Mouse (Mus musculus): ENCODE results near the gene Bnip1. TPM values are rescaled to one million over a fixed set of nuclear protein-coding genes. Genes with fewer than 3 reads are reported as not detected.
A peak's percentile ranks its signal among the peaks of the same experiment; 100 is the strongest.

Gene Bnip1
- polyA plus RNA-seq (2014; fragmentation: Nextera tagmentation; extraction: Ambion mirVana), result 52.9 and 54.1 TPM in 2 replicates

DNA sequence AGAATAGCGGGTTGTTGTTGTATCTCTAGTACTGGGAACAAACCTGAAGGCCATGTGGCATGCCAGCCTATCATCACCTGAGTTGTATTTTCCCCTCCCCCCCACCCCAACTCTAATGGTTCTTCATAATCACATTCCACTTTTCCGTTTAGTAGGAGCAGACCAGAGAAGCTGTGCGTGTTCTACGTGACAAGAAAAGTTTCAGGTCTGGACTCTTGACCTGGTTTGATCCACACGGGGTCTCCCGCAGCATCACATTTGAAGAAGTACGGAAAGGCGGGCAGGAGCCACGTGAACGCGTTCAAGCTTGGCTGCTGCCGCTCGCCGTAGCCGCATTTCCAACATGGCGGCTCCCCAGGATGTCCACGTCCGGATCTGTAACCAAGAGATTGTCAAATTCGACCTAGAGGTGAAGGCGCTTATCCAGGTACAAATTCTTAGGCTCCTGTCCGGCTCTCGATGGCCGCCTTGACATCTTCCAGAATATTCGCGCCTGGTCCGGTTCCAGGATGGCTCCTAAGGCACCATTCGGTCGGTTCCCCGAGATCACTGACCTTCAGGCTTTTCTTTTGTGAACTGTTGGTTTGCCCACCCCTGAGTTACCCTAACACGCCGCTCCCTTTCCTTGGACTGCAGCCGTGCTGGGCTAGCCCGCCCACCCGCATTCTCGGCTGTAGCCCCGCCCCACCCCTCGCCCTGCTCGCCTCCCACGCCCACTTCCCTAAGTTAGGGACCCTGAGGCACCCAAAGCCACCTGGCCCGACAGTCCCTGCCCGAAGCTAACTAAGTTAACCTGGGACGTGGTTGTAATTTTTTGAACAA lies at the start of gene Bnip1:
Bnip1 (plus strand) TSS at position 317 of the 822 bp plus-strand sequence.
- H3K36me3 ChIP-seq (ENCODE audit: control insufficient read depth, insufficient read depth, low read length), result peaks cover 6% of the 10 kb centered on the region
- H3K27me3 ChIP-seq (ENCODE audit: control insufficient read depth, insufficient read depth, low read length), result no peaks in the 10 kb centered on the region
- H3K9ac ChIP-seq (ENCODE audit: low read length), result peak within 1 kb of the TSS; percentile 79
- peak within 1 kb of the TSS; percentile 67 for H3K4me3 ChIP-seq (ENCODE audit: low read depth, low read length)
- under 1% methylated on average over 42 of the region's 42 CpGs for WGBS
- no peaks in the 10 kb centered on the region for H3K9me3 ChIP-seq (ENCODE audit: control insufficient read depth, low read length)
- H3K4me2 ChIP-seq, result peak within 1 kb of the TSS; percentile 58
- ATAC-seq (ENCODE audit: low FRiP score) (peak; percentile 77), DNase-seq (ENCODE audit: low spot score, missing footprints) (peak; percentile 98)
- peaks cover 5% of the 10 kb centered on the region for H3K4me1 ChIP-seq (ENCODE audit: control insufficient read depth, insufficient read depth, low read length)
- 0 out of 2 replicates have a peak within 1 kb of the TSS, but pooled peaks have one; percentile 35 for H3K27ac ChIP-seq (ENCODE audit: low read depth, low read length)

DNA sequence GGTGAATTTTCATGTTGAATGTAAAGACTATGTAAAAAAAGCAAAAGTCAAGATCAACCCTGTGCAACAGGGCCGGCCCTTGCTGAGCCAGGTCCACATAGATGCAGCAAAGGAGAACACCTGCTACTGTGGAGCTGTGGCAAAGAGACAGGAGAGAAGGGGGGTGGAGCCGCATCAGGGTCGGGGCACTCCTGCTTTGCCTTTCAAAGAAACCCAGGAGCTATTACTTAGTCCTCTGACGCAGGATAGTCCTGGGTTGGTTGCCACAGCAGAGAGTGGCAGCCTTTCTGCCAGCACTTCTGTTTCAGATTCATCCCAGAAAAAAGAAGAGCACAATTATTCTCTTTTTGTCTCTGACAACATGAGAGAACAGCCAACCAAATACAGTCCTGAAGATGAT lies 38.3 kb upstream of the Bnip1 start:
- no peak overlapping the region for H3K4me3 ChIP-seq (ENCODE audit: low read depth, low read length)
- no peaks in the 10 kb centered on the region for H3K27me3 ChIP-seq (ENCODE audit: control insufficient read depth, insufficient read depth, low read length)
- no peaks in the 10 kb centered on the region for H3K4me1 ChIP-seq (ENCODE audit: control insufficient read depth, insufficient read depth, low read length)
- no peaks in the 10 kb centered on the region for H3K9me3 ChIP-seq (ENCODE audit: control insufficient read depth, low read length)
- no peak for DNase-seq (ENCODE audit: low spot score, missing footprints)
- H3K9ac ChIP-seq (ENCODE audit: low read length), result no peak overlapping the region
- no peak overlapping the region for H3K4me2 ChIP-seq
- ATAC-seq (ENCODE audit: low FRiP score), result no peak
- 52% methylated on average over 4 of the region's 4 CpGs for WGBS
- H3K27ac ChIP-seq (ENCODE audit: low read depth, low read length), result no peak overlapping the region
- no peaks in the 10 kb centered on the region for H3K36me3 ChIP-seq (ENCODE audit: control insufficient read depth, insufficient read depth, low read length)

DNA sequence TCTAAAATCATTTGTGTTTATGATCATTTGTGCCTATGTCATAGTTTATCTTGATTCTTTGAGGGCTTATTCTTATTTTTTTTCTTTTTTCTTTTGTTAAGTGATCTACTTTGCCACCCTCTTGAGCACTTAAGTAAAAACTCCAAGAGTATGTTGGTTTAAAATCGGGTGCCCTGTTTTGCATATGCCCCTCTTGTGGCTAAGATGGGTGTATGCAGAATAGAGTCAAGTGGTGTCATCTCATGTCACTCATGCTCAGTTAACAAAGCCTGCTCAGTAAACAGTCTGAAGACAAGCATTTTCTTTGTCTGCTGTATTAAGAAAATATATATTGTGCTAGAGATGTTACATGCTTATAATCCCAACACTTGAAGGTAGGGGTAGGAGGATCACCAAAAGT lies 37.6 kb upstream of the Bnip1 start:
- Histone ChIP-seq H3K9me3 (ENCODE audit: control insufficient read depth, low read length) (no peaks in the 10 kb centered on the region), H3K27me3 (ENCODE audit: control insufficient read depth, insufficient read depth, low read length) (no peaks in the 10 kb centered on the region), H3K4me2 (no peak overlapping the region), H3K27ac (ENCODE audit: low read depth, low read length) (no peak overlapping the region), H3K9ac (ENCODE audit: low read length) (no peak overlapping the region), H3K4me3 (ENCODE audit: low read depth, low read length) (no peak overlapping the region), H3K36me3 (ENCODE audit: control insufficient read depth, insufficient read depth, low read length) (no peaks in the 10 kb centered on the region), H3K4me1 (ENCODE audit: control insufficient read depth, insufficient read depth, low read length) (no peaks in the 10 kb centered on the region)
- WGBS, result 56% methylated on average over 1 of the region's 1 CpGs
- DNase-seq (ENCODE audit: low spot score, missing footprints) (no peak), ATAC-seq (ENCODE audit: low FRiP score) (no peak)

DNA sequence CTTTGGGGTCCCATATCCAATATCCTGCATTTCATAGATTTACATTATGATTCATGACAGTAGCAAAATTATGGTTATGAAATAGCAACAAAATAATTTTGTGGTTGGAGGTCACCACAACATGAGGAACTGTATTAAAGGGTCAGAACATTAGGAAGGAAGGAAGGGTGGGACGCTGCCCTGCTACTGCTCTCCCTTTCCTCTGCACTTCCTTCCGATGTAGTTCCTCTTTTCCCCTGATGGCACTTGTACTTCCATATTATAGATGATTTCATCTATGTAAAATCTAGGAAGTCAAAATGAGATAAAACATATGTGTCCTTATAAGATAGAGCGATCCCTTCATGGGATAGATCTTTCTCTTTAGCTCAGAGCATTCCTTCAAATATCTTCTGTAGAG lies 30.9 kb upstream of the Bnip1 start:
- Histone ChIP-seq H3K27me3 (ENCODE audit: control insufficient read depth, insufficient read depth, low read length) (no peaks in the 10 kb centered on the region), H3K36me3 (ENCODE audit: control insufficient read depth, insufficient read depth, low read length) (no peaks in the 10 kb centered on the region), H3K9ac (ENCODE audit: low read length) (no peak overlapping the region), H3K4me2 (no peak overlapping the region), H3K27ac (ENCODE audit: low read depth, low read length) (no peak overlapping the region), H3K4me1 (ENCODE audit: control insufficient read depth, insufficient read depth, low read length) (no peaks in the 10 kb centered on the region), H3K4me3 (ENCODE audit: low read depth, low read length) (no peak overlapping the region), H3K9me3 (ENCODE audit: control insufficient read depth, low read length) (no peaks in the 10 kb centered on the region)
- DNase-seq (ENCODE audit: low spot score, missing footprints) (no peak), ATAC-seq (ENCODE audit: low FRiP score) (no peak)
- WGBS, result 94% methylated on average over 3 of the region's 3 CpGs

DNA sequence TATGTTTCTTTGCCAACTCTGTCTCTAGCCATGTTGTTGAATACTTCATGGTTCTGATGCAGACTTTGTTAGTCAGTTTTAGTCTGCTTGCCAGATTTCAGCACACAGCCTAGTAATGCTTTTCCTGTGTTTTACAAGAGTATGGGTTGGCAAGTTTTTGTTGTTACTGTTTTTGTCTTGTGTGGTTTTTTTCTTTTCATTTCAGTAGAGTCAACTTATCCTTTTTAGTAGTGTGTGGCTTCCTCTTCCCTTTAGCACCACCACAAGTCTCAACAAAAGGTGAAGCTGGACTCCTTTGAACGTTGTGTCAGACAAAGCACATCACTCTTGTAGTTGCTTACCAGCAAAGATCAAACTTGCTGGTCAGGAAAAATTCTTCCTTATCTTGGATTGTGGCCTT lies 28.6 kb upstream of the Bnip1 start:
- ATAC-seq (ENCODE audit: low FRiP score), result no peak
- no peak overlapping the region for H3K27ac ChIP-seq (ENCODE audit: low read depth, low read length)
- H3K4me1 ChIP-seq (ENCODE audit: control insufficient read depth, insufficient read depth, low read length), result no peaks in the 10 kb centered on the region
- H3K36me3 ChIP-seq (ENCODE audit: control insufficient read depth, insufficient read depth, low read length), result no peaks in the 10 kb centered on the region
- no peak overlapping the region for H3K4me2 ChIP-seq
- H3K4me3 ChIP-seq (ENCODE audit: low read depth, low read length), result no peak overlapping the region
- WGBS, result 69% methylated on average over 1 of the region's 1 CpGs
- no peak for DNase-seq (ENCODE audit: low spot score, missing footprints)
- H3K27me3 ChIP-seq (ENCODE audit: control insufficient read depth, insufficient read depth, low read length), result no peaks in the 10 kb centered on the region
- H3K9ac ChIP-seq (ENCODE audit: low read length), result no peak overlapping the region
- H3K9me3 ChIP-seq (ENCODE audit: control insufficient read depth, low read length), result no peaks in the 10 kb centered on the region

DNA sequence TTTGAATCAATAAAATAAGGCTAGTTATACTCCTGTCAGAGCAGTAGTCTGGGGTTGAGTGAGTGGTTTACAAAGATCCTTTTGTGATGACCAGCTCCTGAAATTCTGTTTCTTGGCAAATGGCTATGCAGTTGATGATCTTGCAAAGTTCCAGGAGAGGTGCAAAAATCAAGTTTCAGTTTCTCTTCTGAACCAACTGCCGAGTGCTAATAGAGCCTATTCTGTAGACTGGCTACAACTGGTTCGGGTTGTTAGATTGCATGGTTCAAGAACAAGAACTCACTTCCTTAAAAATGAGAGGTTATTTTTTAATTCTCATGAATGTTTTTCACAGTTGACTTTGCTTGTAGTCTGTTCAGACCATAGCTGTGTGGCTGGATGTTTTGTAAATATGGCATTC lies 27.4 kb upstream of the Bnip1 start:
- Histone ChIP-seq H3K36me3 (ENCODE audit: control insufficient read depth, insufficient read depth, low read length) (no peaks in the 10 kb centered on the region), H3K4me2 (no peak overlapping the region), H3K4me3 (ENCODE audit: low read depth, low read length) (no peak overlapping the region), H3K9me3 (ENCODE audit: control insufficient read depth, low read length) (no peaks in the 10 kb centered on the region), H3K27ac (ENCODE audit: low read depth, low read length) (no peak overlapping the region), H3K9ac (ENCODE audit: low read length) (no peak overlapping the region), H3K27me3 (ENCODE audit: control insufficient read depth, insufficient read depth, low read length) (no peaks in the 10 kb centered on the region), H3K4me1 (ENCODE audit: control insufficient read depth, insufficient read depth, low read length) (no peaks in the 10 kb centered on the region)
- WGBS, result 89% methylated on average over 2 of the region's 2 CpGs
- DNase-seq (ENCODE audit: low spot score, missing footprints) (no peak), ATAC-seq (ENCODE audit: low FRiP score) (no peak)

DNA sequence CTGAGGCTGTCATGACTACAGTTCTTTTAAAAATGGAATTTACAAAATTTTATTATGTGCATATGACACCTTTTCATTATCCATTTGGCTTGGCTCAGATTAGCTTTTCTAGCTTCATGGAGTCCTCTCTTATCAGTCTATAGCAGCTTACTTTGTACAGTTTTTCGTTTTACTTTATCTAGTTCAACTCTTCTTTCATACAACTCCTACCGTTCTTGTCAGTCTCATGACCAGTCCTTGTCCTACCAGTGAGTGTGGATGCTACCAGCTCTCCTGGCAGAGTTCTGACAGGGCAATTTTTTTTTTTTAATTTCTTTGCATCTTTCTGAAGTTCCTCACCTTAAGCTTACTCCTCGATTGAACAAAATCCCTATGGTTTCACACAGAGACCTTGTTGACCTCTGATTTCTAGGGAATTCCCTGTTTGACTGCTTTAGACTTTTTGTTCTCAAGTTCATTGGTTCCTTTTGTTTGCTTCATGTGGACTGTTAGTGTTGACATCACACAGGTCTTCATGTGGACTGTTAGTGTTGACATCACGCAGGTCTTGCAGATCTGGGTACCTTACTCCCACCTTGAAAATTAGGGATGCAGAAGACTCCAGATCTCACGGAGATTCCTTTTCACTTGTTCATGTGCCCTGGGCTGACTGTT lies 13.6 kb upstream of the Bnip1 start:
- Histone ChIP-seq H3K36me3 (ENCODE audit: control insufficient read depth, insufficient read depth, low read length) (no peaks in the 10 kb centered on the region), H3K9me3 (ENCODE audit: control insufficient read depth, low read length) (no peaks in the 10 kb centered on the region), H3K27ac (ENCODE audit: low read depth, low read length) (no peak overlapping the region), H3K27me3 (ENCODE audit: control insufficient read depth, insufficient read depth, low read length) (no peaks in the 10 kb centered on the region), H3K4me2 (no peak overlapping the region), H3K9ac (ENCODE audit: low read length) (no peak overlapping the region), H3K4me1 (ENCODE audit: control insufficient read depth, insufficient read depth, low read length) (no peaks in the 10 kb centered on the region), H3K4me3 (ENCODE audit: low read depth, low read length) (no peak overlapping the region)
- DNase-seq (ENCODE audit: low spot score, missing footprints), result no peak
- no peak for ATAC-seq (ENCODE audit: low FRiP score)
- 83% methylated on average over 5 of the region's 5 CpGs for WGBS

DNA sequence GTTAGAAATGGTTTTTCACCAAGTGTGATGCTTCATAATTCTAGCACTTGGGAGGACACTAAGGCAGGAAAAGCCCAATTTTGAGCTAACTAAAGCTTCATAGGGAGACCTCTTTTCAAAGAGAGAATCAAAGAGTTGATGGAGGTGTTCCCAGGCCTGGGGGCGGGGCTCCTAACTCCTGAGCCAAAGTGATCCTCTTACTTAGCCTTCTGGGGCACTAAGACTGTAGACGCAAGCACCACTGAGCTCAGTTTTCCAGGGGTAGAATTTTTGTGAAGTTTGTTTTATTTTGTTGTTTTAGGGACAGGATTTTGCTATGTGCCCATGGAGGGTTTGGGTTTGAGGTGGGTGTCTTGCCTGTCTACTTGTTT lies 13.1 kb upstream of the Bnip1 start:
- 68% methylated on average over 2 of the region's 2 CpGs for WGBS
- no peak overlapping the region for H3K4me2 ChIP-seq
- no peaks in the 10 kb centered on the region for H3K4me1 ChIP-seq (ENCODE audit: control insufficient read depth, insufficient read depth, low read length)
- H3K27ac ChIP-seq (ENCODE audit: low read depth, low read length), result no peak overlapping the region
- no peak for ATAC-seq (ENCODE audit: low FRiP score)
- no peak overlapping the region for H3K4me3 ChIP-seq (ENCODE audit: low read depth, low read length)
- H3K9me3 ChIP-seq (ENCODE audit: control insufficient read depth, low read length), result no peaks in the 10 kb centered on the region
- no peak for DNase-seq (ENCODE audit: low spot score, missing footprints)
- no peak overlapping the region for H3K9ac ChIP-seq (ENCODE audit: low read length)
- no peaks in the 10 kb centered on the region for H3K36me3 ChIP-seq (ENCODE audit: control insufficient read depth, insufficient read depth, low read length)
- no peaks in the 10 kb centered on the region for H3K27me3 ChIP-seq (ENCODE audit: control insufficient read depth, insufficient read depth, low read length)

DNA sequence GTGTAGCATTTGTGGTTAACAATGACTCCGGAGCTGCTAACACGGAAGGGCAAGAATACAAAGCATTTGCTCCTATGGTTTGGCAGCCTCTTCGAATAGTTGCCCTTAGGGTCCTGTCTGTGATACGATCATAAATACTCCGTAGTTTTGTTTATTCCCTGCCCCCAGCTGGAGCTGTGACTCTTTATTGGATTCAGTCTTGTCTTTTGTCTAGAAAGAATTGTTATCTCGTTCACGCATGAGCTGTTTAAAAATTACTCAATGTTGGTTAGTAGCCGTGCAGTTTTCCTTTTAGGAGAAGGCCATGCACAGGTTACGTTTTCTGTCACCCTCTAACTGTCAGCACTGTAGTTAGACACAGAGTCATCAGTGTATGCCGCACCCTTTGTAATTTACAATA lies 4.7 kb upstream of the Bnip1 start:
- Histone ChIP-seq H3K9ac (ENCODE audit: low read length) (no peak overlapping the region), H3K9me3 (ENCODE audit: control insufficient read depth, low read length) (no peaks in the 10 kb centered on the region), H3K27me3 (ENCODE audit: control insufficient read depth, insufficient read depth, low read length) (no peaks in the 10 kb centered on the region), H3K4me2 (no peak overlapping the region), H3K4me1 (ENCODE audit: control insufficient read depth, insufficient read depth, low read length) (no peaks in the 10 kb centered on the region; the same call in 1 of the 2 replicates), H3K27ac (ENCODE audit: low read depth, low read length) (no peak overlapping the region), H3K36me3 (ENCODE audit: control insufficient read depth, insufficient read depth, low read length) (no peaks in the 10 kb centered on the region), H3K4me3 (ENCODE audit: low read depth, low read length) (no peak overlapping the region)
- no peak for DNase-seq (ENCODE audit: low spot score, missing footprints)
- WGBS, result 75% methylated on average over 10 of the region's 10 CpGs
- no peak for ATAC-seq (ENCODE audit: low FRiP score)
